Mouse (Mus musculus): ENCODE results near the gene Nin. TPM values are rescaled to one million over a fixed set of nuclear protein-coding genes. Genes with fewer than 3 reads are reported as not detected.

Nin gene
- polyA plus RNA-seq, 1 experiment = 0.36 TPM

- 0 out of 2 replicates have a peak, but pooled peaks cover 2% of the 10 kb centered on the region for H3K27me3 ChIP-seq (ENCODE audit: control insufficient read depth, insufficient read depth, low read length)
- H3K4me1 ChIP-seq (ENCODE audit: control insufficient read depth, insufficient read depth, low read length) = peaks cover 15% of the 10 kb centered on the region
Observed at GRCm38 (mm10) chr12:70108104-70108503, 5.4 kb downstream of the Nin start.

DNA sequence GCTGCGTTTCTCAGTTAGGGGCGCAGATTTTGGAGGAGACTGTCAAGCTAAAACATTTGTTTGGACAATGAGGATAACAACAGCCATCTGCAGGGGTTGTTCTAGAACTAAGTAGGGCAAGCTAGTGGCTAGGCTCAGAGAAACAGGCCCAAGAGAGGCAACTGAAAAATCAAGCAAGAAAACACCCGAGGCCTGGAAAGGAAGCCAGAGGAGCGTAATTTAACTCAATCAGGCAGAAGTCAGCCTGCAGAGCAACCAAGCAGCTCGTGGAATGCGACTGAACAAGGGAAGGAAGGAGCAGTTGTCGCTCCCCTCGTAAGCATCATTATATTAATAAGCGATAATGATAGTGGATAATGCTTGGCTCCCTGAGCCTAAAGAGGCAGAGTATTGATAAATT is 7.0 kb downstream of the Nin start:
- no peak overlapping the region for H3K27ac ChIP-seq (ENCODE audit: control insufficient read depth, insufficient read depth, low read depth, low read length)

More at GRCm38 (mm10) chr12:70108104-70108503, 5.4 kb downstream of the Nin start:
- TF ChIP-seq POLR2A (IDR thresholded peaks at IDR 0.05; ENCODE audit: control insufficient read depth, low read depth, low read length) (no peak), CTCF (IDR thresholded peaks at IDR 0.05; ENCODE audit: control insufficient read depth, insufficient read depth, insufficient replicate concordance, low read depth, low read length) (no peak)
- H3K4me3 ChIP-seq (ENCODE audit: control insufficient read depth, low read depth, low read length) = no peak overlapping the region
- no peaks in the 10 kb centered on the region for H3K36me3 ChIP-seq (ENCODE audit: control insufficient read depth, insufficient read depth, low read length)
- H3K27ac ChIP-seq (ENCODE audit: control insufficient read depth, insufficient read depth, low read depth, low read length) = no peak overlapping the region

GRCm38 (mm10) chr12:70105885-70106284 is 7.6 kb downstream of the Nin start:
- Histone ChIP-seq H3K4me1 (ENCODE audit: control insufficient read depth, insufficient read depth, low read length) (peaks cover 4% of the 10 kb centered on the region), H3K4me3 (ENCODE audit: control insufficient read depth, low read depth, low read length) (no peak overlapping the region), H3K27me3 (ENCODE audit: control insufficient read depth, insufficient read depth, low read length) (no peaks in the 10 kb centered on the region), H3K36me3 (ENCODE audit: control insufficient read depth, insufficient read depth, low read length) (no peaks in the 10 kb centered on the region), H3K27ac (ENCODE audit: control insufficient read depth, insufficient read depth, low read depth, low read length) (no peak overlapping the region)
- TF ChIP-seq CTCF (IDR thresholded peaks at IDR 0.05; ENCODE audit: control insufficient read depth, insufficient read depth, insufficient replicate concordance, low read depth, low read length) (no peak), POLR2A (IDR thresholded peaks at IDR 0.05; ENCODE audit: control insufficient read depth, low read depth, low read length) (no peak)

More for the DNA sequence above, 7.0 kb downstream of the Nin start:
- Histone ChIP-seq H3K4me1 (ENCODE audit: control insufficient read depth, insufficient read depth, low read length) (peaks cover 8% of the 10 kb centered on the region), H3K27me3 (ENCODE audit: control insufficient read depth, insufficient read depth, low read length) (0 out of 2 replicates have a peak, but pooled peaks cover 2% of the 10 kb centered on the region), H3K4me3 (ENCODE audit: control insufficient read depth, low read depth, low read length) (no peak overlapping the region), H3K36me3 (ENCODE audit: control insufficient read depth, insufficient read depth, low read length) (no peaks in the 10 kb centered on the region)
- TF ChIP-seq POLR2A (IDR thresholded peaks at IDR 0.05; ENCODE audit: control insufficient read depth, low read depth, low read length) = no peak
- no peak for TF ChIP-seq CTCF (IDR thresholded peaks at IDR 0.05; ENCODE audit: control insufficient read depth, insufficient read depth, insufficient replicate concordance, low read depth, low read length)

GRCm38 (mm10) chr12:70104776-70105420 is 8.6 kb downstream of the Nin start:
- TF ChIP-seq POLR2A (IDR thresholded peaks at IDR 0.05; ENCODE audit: control insufficient read depth, low read depth, low read length) = no peak
- no peak for TF ChIP-seq CTCF (IDR thresholded peaks at IDR 0.05; ENCODE audit: control insufficient read depth, insufficient read depth, insufficient replicate concordance, low read depth, low read length)
- Histone ChIP-seq H3K36me3 (ENCODE audit: control insufficient read depth, insufficient read depth, low read length) (no peaks in the 10 kb centered on the region), H3K4me1 (ENCODE audit: control insufficient read depth, insufficient read depth, low read length) (no peaks in the 10 kb centered on the region), H3K4me3 (ENCODE audit: control insufficient read depth, low read depth, low read length) (no peak overlapping the region), H3K27ac (ENCODE audit: control insufficient read depth, insufficient read depth, low read depth, low read length) (no peak overlapping the region), H3K27me3 (ENCODE audit: control insufficient read depth, insufficient read depth, low read length) (no peaks in the 10 kb centered on the region)

- Histone ChIP-seq H3K27ac (ENCODE audit: control insufficient read depth, insufficient read depth, low read depth, low read length) (no peak overlapping the region), H3K36me3 (ENCODE audit: control insufficient read depth, insufficient read depth, low read length) (no peaks in the 10 kb centered on the region), H3K27me3 (ENCODE audit: control insufficient read depth, insufficient read depth, low read length) (no peaks in the 10 kb centered on the region), H3K4me3 (ENCODE audit: control insufficient read depth, low read depth, low read length) (no peak overlapping the region), H3K4me1 (ENCODE audit: control insufficient read depth, insufficient read depth, low read length) (no peaks in the 10 kb centered on the region)
- TF ChIP-seq POLR2A (IDR thresholded peaks at IDR 0.05; ENCODE audit: control insufficient read depth, low read depth, low read length) (no peak), CTCF (IDR thresholded peaks at IDR 0.05; ENCODE audit: control insufficient read depth, insufficient read depth, insufficient replicate concordance, low read depth, low read length) (no peak)
Observed at GRCm38 (mm10) chr12:70104199-70104598, 9.3 kb downstream of the Nin start.

DNA sequence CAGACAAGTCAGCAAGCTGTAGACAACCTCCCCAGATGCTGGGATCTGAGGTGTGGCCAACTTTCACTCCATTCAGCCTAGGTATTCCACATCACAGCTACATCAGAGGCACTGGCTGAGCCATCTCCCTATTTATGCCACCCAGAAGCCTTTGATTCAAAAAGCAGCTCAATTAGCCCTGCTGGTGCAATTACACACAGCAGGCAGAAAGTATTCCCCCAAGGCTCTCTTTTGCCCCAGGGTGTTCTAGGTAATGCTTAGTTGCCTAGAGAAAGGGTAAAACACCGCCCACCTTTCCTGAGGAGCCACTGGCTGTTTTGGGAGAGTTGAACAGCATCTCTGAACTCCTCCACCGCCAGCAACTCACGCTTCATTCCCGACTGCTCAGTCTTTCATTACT is 10.3 kb downstream of the Nin start:
- Histone ChIP-seq H3K4me1 (ENCODE audit: control insufficient read depth, insufficient read depth, low read length) (no peaks in the 10 kb centered on the region), H3K4me3 (ENCODE audit: control insufficient read depth, low read depth, low read length) (no peak overlapping the region), H3K27ac (ENCODE audit: control insufficient read depth, insufficient read depth, low read depth, low read length) (no peak overlapping the region), H3K27me3 (ENCODE audit: control insufficient read depth, insufficient read depth, low read length) (no peaks in the 10 kb centered on the region), H3K36me3 (ENCODE audit: control insufficient read depth, insufficient read depth, low read length) (no peaks in the 10 kb centered on the region)
- TF ChIP-seq POLR2A (IDR thresholded peaks at IDR 0.05; ENCODE audit: control insufficient read depth, low read depth, low read length) = no peak
- no peak for TF ChIP-seq CTCF (IDR thresholded peaks at IDR 0.05; ENCODE audit: control insufficient read depth, insufficient read depth, insufficient replicate concordance, low read depth, low read length)

GRCm38 (mm10) chr12:70102426-70102825 is 11.1 kb downstream of the Nin start:
- no peak for TF ChIP-seq POLR2A (IDR thresholded peaks at IDR 0.05; ENCODE audit: control insufficient read depth, low read depth, low read length)
- TF ChIP-seq CTCF (IDR thresholded peaks at IDR 0.05; ENCODE audit: control insufficient read depth, insufficient read depth, insufficient replicate concordance, low read depth, low read length) = no peak
- Histone ChIP-seq H3K4me1 (ENCODE audit: control insufficient read depth, insufficient read depth, low read length) (no peaks in the 10 kb centered on the region), H3K4me3 (ENCODE audit: control insufficient read depth, low read depth, low read length) (no peak overlapping the region), H3K36me3 (ENCODE audit: control insufficient read depth, insufficient read depth, low read length) (no peaks in the 10 kb centered on the region), H3K27me3 (ENCODE audit: control insufficient read depth, insufficient read depth, low read length) (no peaks in the 10 kb centered on the region), H3K27ac (ENCODE audit: control insufficient read depth, insufficient read depth, low read depth, low read length) (no peak overlapping the region)
